Mouse (Mus musculus) heart, postnatal 0 days (tissue): Measurements from ENCODE around the gene Ldlrad3. TPM values are rescaled to one million over a fixed set of nuclear protein-coding genes. Genes with fewer than 3 reads are reported as not detected.

Experiments
- ATAC-seq: fragments of 200-750 bp; cut with Nextera tagmentation; 2 replicates; pipeline ENCODE4 v1.8.0; 2017; ENCODE audit warnings: low read depth, moderate number of reproducible peaks, moderate library complexity; ENCODE audit not compliant: insufficient read depth
- DNase-seq: peaks from one replicate; pipeline ENCODE4 v3.0.0-alpha.2; 2016; ENCODE audit warnings: low spot score
- H3K27ac ChIP-seq: fragments of 300-500 bp; sonication (generic); 2 replicates; pipeline ENCODE4 v1.5.1; 2014; ENCODE audit warnings: low read depth, mild to moderate bottlenecking
- H3K27me3 ChIP-seq: fragments of 300-500 bp; sonication (generic); 2 replicates; pipeline ENCODE4 v1.6.1; 2014; ENCODE audit warnings: low read length, mixed read lengths; ENCODE audit not compliant: control insufficient read depth, insufficient read depth
- H3K36me3 ChIP-seq: fragments of 300-500 bp; sonication (generic); replicated peaks from 2 replicates; pipeline ENCODE4 v1.6.1; 2014; ENCODE audit warnings: low read length, mixed read lengths; ENCODE audit not compliant: control insufficient read depth, insufficient read depth
- H3K4me1 ChIP-seq: fragments of 300-500 bp; sonication (generic); 2 replicates; pipeline ENCODE4 v1.6.1; 2014; ENCODE audit warnings: antibody characterized with exemption; ENCODE audit not compliant: control insufficient read depth, insufficient read depth
- H3K4me2 ChIP-seq: fragments of 300-500 bp; sonication (generic); 2 replicates; pipeline ENCODE4 v1.6.1; 2014; ENCODE audit warnings: low read depth, mild to moderate bottlenecking, low read length, moderate library complexity
- H3K4me3 ChIP-seq: fragments of 300-500 bp; sonication (generic); 2 replicates; pipeline ENCODE4 v1.5.1; 2014; ENCODE audit warnings: low read depth, low read length
- H3K9ac ChIP-seq: fragments of 300-500 bp; sonication (generic); replicated peaks from 2 replicates; pipeline ENCODE4 v1.6.1; 2014; ENCODE audit warnings: low read depth, low read length, mixed read lengths
- H3K9me3 ChIP-seq: fragments of 300-500 bp; sonication (generic); replicated peaks from 2 replicates; pipeline ENCODE4 v1.6.1; 2016; ENCODE audit warnings: low read length; ENCODE audit not compliant: control insufficient read depth
- CTCF ChIP-seq: IDR thresholded peaks from 2 replicates; pipeline ENCODE4 v1.5.1; 2016; ENCODE audit warnings: antibody characterized with exemption, control low read depth, low read depth
- EP300 ChIP-seq: IDR thresholded peaks from 2 replicates; pipeline ENCODE4 v1.6.1; 2016; ENCODE audit warnings: antibody characterized with exemption, low read depth
- WGBS: fragments of 180-500 bp; shearing (Covaris S2); extraction: QIAGEN DNeasy Blood & Tissue Kit; methylation state at CpG from one replicate; pipeline ENCODE4 v1.1.7; 2014; 5-methylcytosine and 5-hydroxymethylcytosine counted together
- polyA plus RNA-seq: library from polyadenylated mRNA; unstranded; fragments of >200 nt; fragmentation: Nextera tagmentation; extraction: Ambion mirVana; gene quantifications from 2 replicates; pipeline ENCODE4 v1.2.1, GENCODE M21; 2015
- total RNA-seq: library from RNA; depleted of rRNA; stranded (reverse); fragments of >200 nt; gene quantifications from 2 replicates; pipeline ENCODE4 v1.2.3, GENCODE M21; 2014; ENCODE audit warnings: low replicate concordance

The Ldlrad3 gene
- total and polyA plus RNA-seq, 2 experiments from 2014 or later, result 3.5 to 5.4 TPM

- H3K9me3 ChIP-seq, result no peaks in the 10 kb centered on the region
- H3K4me1 ChIP-seq, result peaks cover 34% of the 10 kb centered on the region
- no peak overlapping the region for H3K4me3 ChIP-seq
- ATAC-seq, result peak; percentile 20; the same call in 1 of the 2 replicates
- peak; percentile 51 for DNase-seq
- H3K27ac ChIP-seq, result no peak overlapping the region; the same call in 1 of the 2 replicates
- no peaks in the 10 kb centered on the region for H3K36me3 ChIP-seq
- peak; percentile 7; the same call in 1 of the 2 replicates for TF ChIP-seq CTCF
- TF ChIP-seq EP300, result no peak
- H3K9ac ChIP-seq, result no peak overlapping the region
- H3K4me2 ChIP-seq, result peak overlapping the region; percentile 27
- H3K27me3 ChIP-seq, result no peaks in the 10 kb centered on the region
- WGBS, result 55% methylated on average over 18 of the region's 18 CpGs
Measured at GRCm38 (mm10) chr2:102036665-102037511, 149.3 kb downstream of the Ldlrad3 start.

GRCm38 (mm10) chr2:102034513-102034879 lies 151.7 kb downstream of the Ldlrad3 start:
- no peak overlapping the region for H3K4me2 ChIP-seq
- no peak overlapping the region for H3K9ac ChIP-seq
- no peak for DNase-seq
- H3K4me3 ChIP-seq, result no peak overlapping the region
- ATAC-seq, result no peak
- H3K36me3 ChIP-seq, result no peaks in the 10 kb centered on the region
- peaks cover 30% of the 10 kb centered on the region for H3K4me1 ChIP-seq
- no peaks in the 10 kb centered on the region for H3K9me3 ChIP-seq
- H3K27me3 ChIP-seq, result no peaks in the 10 kb centered on the region
- 85% methylated on average over 11 of the region's 11 CpGs for WGBS
- TF ChIP-seq EP300 (no peak), CTCF (no peak)
- H3K27ac ChIP-seq, result no peak overlapping the region

- no peak for DNase-seq
- H3K36me3 ChIP-seq, result no peaks in the 10 kb centered on the region
- no peak overlapping the region for H3K27ac ChIP-seq
- no peak overlapping the region for H3K4me2 ChIP-seq
- H3K4me1 ChIP-seq, result peaks cover 25% of the 10 kb centered on the region
- ATAC-seq, result no peak
- H3K4me3 ChIP-seq, result no peak overlapping the region
- TF ChIP-seq CTCF (no peak), EP300 (no peak)
- H3K9me3 ChIP-seq, result no peaks in the 10 kb centered on the region
- H3K27me3 ChIP-seq, result no peaks in the 10 kb centered on the region
- no peak overlapping the region for H3K9ac ChIP-seq
- 73% methylated on average over 9 of the region's 9 CpGs for WGBS
Measured at GRCm38 (mm10) chr2:102033818-102034512, 152.2 kb downstream of the Ldlrad3 start.

GRCm38 (mm10) chr2:102032713-102033343 lies 153.4 kb downstream of the Ldlrad3 start:
- peaks cover 14% of the 10 kb centered on the region for H3K4me1 ChIP-seq
- TF ChIP-seq CTCF (peak; percentile 15; the same call in 1 of the 2 replicates), EP300 (no peak)
- H3K27me3 ChIP-seq, result no peaks in the 10 kb centered on the region
- ATAC-seq (no peak), DNase-seq (no peak)
- H3K27ac ChIP-seq, result no peak overlapping the region
- no peak overlapping the region for H3K4me2 ChIP-seq
- H3K9ac ChIP-seq, result no peak overlapping the region
- H3K4me3 ChIP-seq, result no peak overlapping the region
- no peaks in the 10 kb centered on the region for H3K36me3 ChIP-seq
- WGBS, result 59% methylated on average over 9 of the region's 9 CpGs
- no peaks in the 10 kb centered on the region for H3K9me3 ChIP-seq

GRCm38 (mm10) chr2:102030652-102031051 lies 155.5 kb downstream of the Ldlrad3 start:
- Histone ChIP-seq H3K4me2 (no peak overlapping the region), H3K27me3 (no peaks in the 10 kb centered on the region), H3K4me3 (no peak overlapping the region), H3K4me1 (no peaks in the 10 kb centered on the region), H3K9me3 (no peaks in the 10 kb centered on the region), H3K27ac (no peak overlapping the region), H3K36me3 (no peaks in the 10 kb centered on the region), H3K9ac (no peak overlapping the region)
- DNase-seq, result peak; percentile 51
- peak; percentile 60; the same call in 1 of the 2 replicates for ATAC-seq
- WGBS, result 16% methylated on average over 5 of the region's 5 CpGs
- TF ChIP-seq EP300 (no peak), CTCF (peak; percentile 79)
